Mouse (Mus musculus) MEL-GATA-1-ER (cell line): ENCODE data around the gene Atxn1.

Experiments used
- DNase-seq: peaks from one replicate; pipeline ENCODE4 v3.0.0-alpha.2; 2012; ENCODE audit warnings: low read depth; ENCODE audit errors: extremely low read depth

Gene Atxn1

GRCm38 (mm10) chr13:45964853-45965593, at the start of gene Atxn1:
Gene Atxn1, minus strand, starts transcription at chr13:45965008.
- peak; percentile 71 for DNase-seq

GRCm38 (mm10) chr13:46011232-46011631, 46.4 kb upstream of the Atxn1 start:
- no peak for DNase-seq

GRCm38 (mm10) chr13:46010075-46010474, 45.3 kb upstream of the Atxn1 start:
- DNase-seq: no peak

GRCm38 (mm10) chr13:46008831-46009666, 44.2 kb upstream of the Atxn1 start:
- no peak for DNase-seq

GRCm38 (mm10) chr13:46006211-46007102, 41.6 kb upstream of the Atxn1 start:
- no peak for DNase-seq

GRCm38 (mm10) chr13:46005656-46006055, 40.8 kb upstream of the Atxn1 start:
- DNase-seq: no peak

- DNase-seq: no peak
Observed at GRCm38 (mm10) chr13:46001356-46001755, 36.5 kb upstream of the Atxn1 start.

GRCm38 (mm10) chr13:45992953-45993352, 28.1 kb upstream of the Atxn1 start:
- DNase-seq: no peak

- DNase-seq: no peak
Observed at GRCm38 (mm10) chr13:45990486-45990885, 25.7 kb upstream of the Atxn1 start.

- no peak for DNase-seq
Observed at GRCm38 (mm10) chr13:45979246-45979645, 14.4 kb upstream of the Atxn1 start.

- peak; percentile 31 for DNase-seq
Observed at GRCm38 (mm10) chr13:45976894-45977293, 12.1 kb upstream of the Atxn1 start.

- DNase-seq: no peak
Observed at GRCm38 (mm10) chr13:45974651-45975050, 9.8 kb upstream of the Atxn1 start.

GRCm38 (mm10) chr13:45973972-45974490, 9.2 kb upstream of the Atxn1 start:
- no peak for DNase-seq

- DNase-seq: no peak
Observed at GRCm38 (mm10) chr13:45970920-45971536, 6.2 kb upstream of the Atxn1 start.

GRCm38 (mm10) chr13:45968206-45968605, 3.4 kb upstream of the Atxn1 start:
- no peak for DNase-seq

- no peak for DNase-seq
Observed at GRCm38 (mm10) chr13:45967371-45967770, 2.6 kb upstream of the Atxn1 start.

GRCm38 (mm10) chr13:45966586-45966985, 1.8 kb upstream of the Atxn1 start:
- DNase-seq: peak; percentile 44

GRCm38 (mm10) chr13:45965594-45966432, 1.0 kb upstream of the Atxn1 start:
- DNase-seq: no peak

- no peak for DNase-seq
Observed at GRCm38 (mm10) chr13:45964331-45964852, 416 bp downstream of the Atxn1 start.
